Mouse (Mus musculus) E14TG2a.4 (cell line): ENCODE results near the gene Cd276.

Experiments
- CTCF ChIP-seq: conservative IDR thresholded peaks from 2 replicates; pipeline ENCODE4 v1.5.1; 2014; ENCODE audit warnings: low read length
- NANOG ChIP-seq: IDR thresholded peaks from 2 replicates; pipeline ENCODE4 v1.6.1; 2014; ENCODE audit warnings: borderline replicate concordance, low read length, mixed read lengths

DNA sequence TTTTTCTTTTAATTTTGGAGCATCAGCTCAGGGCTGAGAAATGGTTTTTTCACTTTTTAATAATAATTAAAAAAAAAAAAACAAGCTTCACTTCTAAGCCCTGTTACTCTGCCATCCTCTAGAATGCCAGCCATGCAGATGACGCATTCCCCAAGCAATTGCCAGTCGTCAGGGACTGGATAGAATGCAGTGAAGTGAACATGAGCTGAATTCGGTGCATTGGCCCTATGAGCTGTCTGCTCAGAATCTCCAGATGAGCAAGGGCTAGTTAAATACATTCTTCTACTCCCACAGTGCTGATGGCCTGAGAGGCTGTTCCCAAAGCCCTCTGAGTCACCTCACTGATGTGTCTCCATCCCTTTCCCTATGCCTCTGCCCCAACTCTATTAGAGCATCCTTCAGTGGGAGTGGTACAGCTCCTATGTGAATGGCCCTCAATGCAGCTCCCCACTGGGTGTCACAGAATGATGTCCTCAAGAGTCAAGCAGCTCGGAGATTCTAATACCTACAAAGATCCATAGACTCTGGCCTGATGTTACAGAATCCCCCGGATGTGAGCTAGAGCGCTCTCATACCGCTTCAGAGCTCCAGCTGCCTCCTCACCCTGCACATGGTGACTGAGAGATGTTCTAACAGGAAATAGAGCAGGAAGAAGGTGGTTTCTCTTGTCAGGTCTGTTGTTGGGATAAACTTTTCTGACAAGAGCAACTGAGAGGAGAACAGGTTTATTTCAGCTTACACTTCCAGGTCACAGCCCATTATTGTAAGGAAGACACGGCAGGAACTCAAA is 47.8 kb downstream of the Cd276 start:
- TF ChIP-seq CTCF (no peak), NANOG (no peak)
